In genomic region chr1:170868107-170868904, GRCm38 (mm10) we compare ENCODE assay signal across 1 mouse cellular context.
TF ChIP-seq lines count a peak whose summit lies in the region.

No protein-coding gene starts in this region.

TF ChIP-seq in MEL, 35 proteins besides CTCF, POLR2A, EP300 and RAD21 (continued from another document):
- TF ChIP-seq BHLHE40 (IDR thresholded peaks at IDR 0.05; ENCODE audit: borderline replicate concordance, low read depth, low read length) (peak; percentile 62; the same call in 1 of the 2 replicates), MXI1 (IDR thresholded peaks at IDR 0.05; ENCODE audit: low read depth, low read length) (peak; percentile 98), USF2 (IDR thresholded peaks at IDR 0.05; ENCODE audit: borderline replicate concordance in 1 of 2, insufficient read depth in 1 of 2, low read depth in 1 of 2, low read length in 2 of 2) (no peak), SIN3A (IDR thresholded peaks at IDR 0.05; ENCODE audit: low read length) (peak; percentile 100), MAFK (IDR thresholded peaks at IDR 0.05; ENCODE audit: borderline replicate concordance, low read depth, low read length) (0 out of 2 replicates have a peak, but pooled peaks have one; percentile 5), ELF1 (IDR thresholded peaks at IDR 0.05; ENCODE audit: low read depth, low read length) (peak; percentile 54), GABPA (IDR thresholded peaks at IDR 0.05; ENCODE audit: low read depth, low read length) (no peak)
